Mouse (Mus musculus) C2C12 (cell line): Measurements from ENCODE around the gene Gsta2.

Experiments used
- CEBPB ChIP-seq: IDR thresholded peaks from one replicate; pipeline ENCODE4 v1.6.1; 2011; ENCODE audit warnings: low read depth, mild to moderate bottlenecking, control low read depth, moderate library complexity
- CTCF ChIP-seq: IDR thresholded peaks from one replicate; pipeline ENCODE4 v1.5.1; 2011; ENCODE audit not compliant: control insufficient read depth, insufficient read depth, insufficient read length
- MAX ChIP-seq: IDR thresholded peaks from one replicate; pipeline ENCODE4 v1.6.1; 2011; ENCODE audit warnings: mild to moderate bottlenecking, control low read depth
- MYOD1 ChIP-seq: IDR thresholded peaks from one replicate; pipeline ENCODE4 v1.6.1; 2011; ENCODE audit warnings: low read depth; ENCODE audit not compliant: control insufficient read depth, insufficient read length
- MYOG ChIP-seq: IDR thresholded peaks from one replicate; pipeline ENCODE4 v1.6.1; 2011; ENCODE audit not compliant: control insufficient read depth, insufficient read length; ENCODE audit errors: extremely low read depth
- USF1 ChIP-seq: IDR thresholded peaks from one replicate; pipeline ENCODE4 v1.6.1; 2011; ENCODE audit warnings: low read depth, mild to moderate bottlenecking, control low read depth, moderate library complexity

DNA sequence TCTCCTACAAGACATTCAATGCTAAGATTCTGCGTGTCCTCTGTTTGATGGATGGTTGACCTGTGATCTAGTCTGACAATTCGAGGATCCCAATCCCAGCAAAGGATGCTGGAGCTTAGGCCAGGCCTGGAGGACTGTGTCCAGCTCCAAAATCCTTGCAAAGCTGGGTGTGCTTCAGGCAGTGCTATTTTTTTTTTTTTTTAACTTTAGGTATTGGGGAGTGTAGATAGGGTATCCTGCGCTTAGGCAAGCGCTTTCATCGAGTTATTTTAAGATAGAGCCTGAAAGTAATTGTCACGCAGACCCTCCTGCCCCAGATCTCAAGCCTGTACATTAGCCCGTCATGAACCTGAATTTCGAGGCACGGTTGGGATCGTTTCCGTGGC, 39.6 kb upstream of the Gsta2 start:
- no peak for TF ChIP-seq CTCF
- no peak for TF ChIP-seq CEBPB
- no peak for TF ChIP-seq USF1
- no peak for TF ChIP-seq MAX
- no peak for TF ChIP-seq MYOG
- no peak for TF ChIP-seq MYOD1
